Mouse (Mus musculus) gastrocnemius, postnatal 14 days (tissue): ENCODE measurements at regions not wholly inside any gene's neighbourhood (a gene's known extent, or its start where the extent isn't known, plus 50 kb on each side); places are given as distances from the start of the nearest gene placed in this dataset.

Source experiments
- DNase-seq: peaks from one replicate; pipeline ENCODE4 v3.0.0; 2021; ENCODE audit warnings: mixed read lengths
- intact Hi-C: fragments of 180-260 bp; cut with DNase I; formaldehyde crosslinking; loops from one replicate; pipeline ENCODE4 v1.15.1; 2025; ENCODE audit warnings: low total_unique reads

- no peak for DNase-seq
- intact Hi-C loops = no loop called here
Measured at GRCm38 (mm10) chr12:79957211-79957610, 155.6 kb downstream of the Zfp36l1 start.

- intact Hi-C loops = no loop called here
- no peak for DNase-seq
Measured at GRCm38 (mm10) chr12:79956351-79956750, 156.5 kb downstream of the Zfp36l1 start.

- intact Hi-C loops = no loop called here
- no peak for DNase-seq
Measured at GRCm38 (mm10) chr12:79955501-79955900, 157.3 kb downstream of the Zfp36l1 start.

GRCm38 (mm10) chr12:79950579-79951112 lies 162.2 kb downstream of the Zfp36l1 start:
- intact Hi-C loops = no loop called here
- no peak for DNase-seq

GRCm38 (mm10) chr12:79949101-79949824 lies 163.6 kb downstream of the Zfp36l1 start:
- intact Hi-C loops = no loop called here

GRCm38 (mm10) chr12:79947574-79947973 lies 165.2 kb downstream of the Zfp36l1 start:
- DNase-seq = no peak
- intact Hi-C loops = no loop called here

More at GRCm38 (mm10) chr12:79949101-79949824, 163.6 kb downstream of the Zfp36l1 start:
- peak; percentile 89 for DNase-seq

- DNase-seq = no peak
- intact Hi-C loops = no loop called here
Measured at GRCm38 (mm10) chr12:79946777-79947176, 166.0 kb downstream of the Zfp36l1 start.

GRCm38 (mm10) chr12:79945899-79946298 lies 166.9 kb downstream of the Zfp36l1 start:
- intact Hi-C loops = no loop called here
- DNase-seq = no peak

GRCm38 (mm10) chr12:79944714-79945493 lies 167.9 kb downstream of the Zfp36l1 start:
- intact Hi-C loops = no loop called here
- DNase-seq = peak; percentile 56

- intact Hi-C loops = no loop called here
Measured at GRCm38 (mm10) chr12:79944090-79944489, 168.7 kb downstream of the Zfp36l1 start.

GRCm38 (mm10) chr12:79942563-79943131 lies 170.2 kb downstream of the Zfp36l1 start:
- peak; percentile 56 for DNase-seq
- intact Hi-C loops = no loop called here

More at GRCm38 (mm10) chr12:79944090-79944489, 168.7 kb downstream of the Zfp36l1 start:
- no peak for DNase-seq

- intact Hi-C loops = no loop called here
- DNase-seq = no peak
Measured at GRCm38 (mm10) chr12:79941828-79942227, 171.0 kb downstream of the Zfp36l1 start.

- intact Hi-C loops = no loop called here
- no peak for DNase-seq
Measured at GRCm38 (mm10) chr12:79939436-79939835, 173.4 kb downstream of the Zfp36l1 start.

- no peak for DNase-seq
- intact Hi-C loops = no loop called here
Measured at GRCm38 (mm10) chr12:79937876-79938275, 174.9 kb downstream of the Zfp36l1 start.

- intact Hi-C loops = no loop called here
- DNase-seq = no peak
Measured at GRCm38 (mm10) chr12:79936698-79937097, 176.1 kb downstream of the Zfp36l1 start.

GRCm38 (mm10) chr12:79934091-79934490 lies 178.7 kb downstream of the Zfp36l1 start:
- no peak for DNase-seq
- intact Hi-C loops = no loop called here

GRCm38 (mm10) chr12:79932905-79933304 lies 179.9 kb downstream of the Zfp36l1 start:
- intact Hi-C loops = no loop called here
- DNase-seq = no peak

- no peak for DNase-seq
- intact Hi-C loops = no loop called here
Measured at GRCm38 (mm10) chr12:79931455-79931854, 181.4 kb downstream of the Zfp36l1 start.

- DNase-seq = no peak
- intact Hi-C loops = no loop called here
Measured at GRCm38 (mm10) chr12:79929846-79930245, 183.0 kb downstream of the Zfp36l1 start.

GRCm38 (mm10) chr12:79928739-79929380 lies 184.0 kb downstream of the Zfp36l1 start:
- intact Hi-C loops = no loop called here
- DNase-seq = peak; percentile 56
